Mouse (Mus musculus): ENCODE data around the gene Tmem129. TPM values are rescaled to one million over a fixed set of nuclear protein-coding genes. Genes with fewer than 3 reads are reported as not detected.
A peak's percentile ranks its signal among the peaks of the same experiment; 100 is the strongest.

Gene Tmem129
- polyA plus RNA-seq, 1 experiment: 47.4 TPM

DNA sequence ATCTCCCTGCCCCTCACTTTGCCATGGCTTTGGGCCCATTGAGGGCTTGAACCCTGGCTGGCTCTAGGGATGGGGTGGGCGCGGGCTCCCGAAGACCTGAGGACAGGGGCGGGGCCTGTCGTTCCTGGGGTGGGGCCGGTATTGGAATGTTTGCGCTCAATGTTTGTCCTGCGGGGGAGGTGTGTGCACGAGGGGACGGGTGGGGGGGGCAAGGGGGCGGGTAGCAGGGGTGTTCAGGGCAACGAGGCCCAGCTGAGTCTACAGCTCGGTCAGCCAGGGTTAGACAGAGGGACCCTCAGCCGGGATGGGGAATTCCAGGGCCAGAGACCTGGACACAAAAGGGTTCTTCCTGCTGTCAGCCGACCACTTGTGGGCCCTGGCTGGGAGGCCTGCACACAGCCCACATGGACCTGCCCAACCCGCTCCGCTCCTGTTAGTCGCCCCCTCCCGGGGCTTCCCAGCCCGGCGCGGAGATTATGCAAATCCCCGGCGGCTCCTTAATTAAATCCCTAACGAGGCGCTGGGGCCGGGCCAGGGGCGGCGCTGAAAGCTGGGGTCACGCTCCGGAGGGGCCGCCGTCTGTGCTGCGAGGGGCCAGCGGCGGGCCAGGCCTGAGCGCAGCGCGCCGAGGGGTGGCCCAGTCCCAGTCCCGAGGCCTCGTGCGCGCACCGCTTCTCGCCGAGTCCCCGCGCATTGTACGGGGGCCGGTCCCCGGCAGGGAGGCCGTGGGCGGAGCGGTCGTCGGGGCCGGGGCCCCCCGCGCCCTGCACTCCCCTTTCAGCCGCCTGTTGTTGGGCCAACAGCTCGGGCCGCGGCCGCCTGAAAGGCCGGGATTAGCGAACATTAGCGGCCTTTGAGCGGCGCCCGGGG, 36.9 kb upstream of the Tmem129 start:
- no peak overlapping the region for H3K27ac ChIP-seq (ENCODE audit: insufficient read depth, low read depth, low read length)
- TF ChIP-seq CTCF (conservative IDR thresholded peaks at IDR 0.05; ENCODE audit: insufficient read depth, insufficient read length, low read depth, low read length) (no peak), POLR2A (IDR thresholded peaks at IDR 0.05; ENCODE audit: low read depth, low read length) (no peak)
- peak overlapping the region; percentile 45 for H3K4me3 ChIP-seq (ENCODE audit: insufficient read depth, low read depth, low read length)
- no peak for DNase-seq
- no peaks in the 10 kb centered on the region for H3K4me1 ChIP-seq (ENCODE audit: control insufficient read depth, insufficient read depth, low read length)
- H3K27me3 ChIP-seq (replicated peaks; ENCODE audit: control insufficient read depth, insufficient read depth, low read length): no peaks in the 10 kb centered on the region; the same call in 1 of the 2 replicates
- WGBS: 8% methylated on average over 68 of the region's 71 CpGs
- H3K36me3 ChIP-seq (ENCODE audit: control insufficient read depth, insufficient read depth, low read length): no peaks in the 10 kb centered on the region

DNA sequence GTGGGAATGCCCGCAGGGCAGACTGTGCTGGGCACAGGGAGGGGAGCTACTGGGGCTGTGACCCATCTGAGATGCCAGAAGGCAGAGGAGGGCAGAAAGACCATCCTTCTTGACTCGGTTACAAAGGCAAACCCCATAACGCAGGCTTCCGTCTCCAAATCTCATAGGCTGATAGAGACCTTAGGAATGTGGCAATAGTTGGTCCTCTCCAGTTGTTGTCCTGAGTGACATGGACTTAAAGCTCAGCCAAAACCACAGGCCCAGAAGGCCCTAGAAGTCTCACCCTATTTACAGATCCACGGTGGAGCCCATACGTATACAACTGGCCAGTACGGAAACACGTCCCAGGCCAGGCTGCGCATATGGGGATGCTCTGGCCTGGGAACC, 36.2 kb upstream of the Tmem129 start:
- 95% methylated on average over 9 of the region's 9 CpGs for WGBS
- no peak for DNase-seq
- TF ChIP-seq POLR2A (IDR thresholded peaks at IDR 0.05; ENCODE audit: low read depth, low read length) (no peak), CTCF (conservative IDR thresholded peaks at IDR 0.05; ENCODE audit: insufficient read depth, insufficient read length, low read depth, low read length) (no peak)
- no peaks in the 10 kb centered on the region for H3K36me3 ChIP-seq (ENCODE audit: control insufficient read depth, insufficient read depth, low read length)
- H3K27ac ChIP-seq (ENCODE audit: insufficient read depth, low read depth, low read length): no peak overlapping the region
- H3K4me1 ChIP-seq (ENCODE audit: control insufficient read depth, insufficient read depth, low read length): no peaks in the 10 kb centered on the region
- H3K27me3 ChIP-seq (replicated peaks; ENCODE audit: control insufficient read depth, insufficient read depth, low read length): no peaks in the 10 kb centered on the region; the same call in 1 of the 2 replicates
- H3K4me3 ChIP-seq (ENCODE audit: insufficient read depth, low read depth, low read length): no peak overlapping the region

DNA sequence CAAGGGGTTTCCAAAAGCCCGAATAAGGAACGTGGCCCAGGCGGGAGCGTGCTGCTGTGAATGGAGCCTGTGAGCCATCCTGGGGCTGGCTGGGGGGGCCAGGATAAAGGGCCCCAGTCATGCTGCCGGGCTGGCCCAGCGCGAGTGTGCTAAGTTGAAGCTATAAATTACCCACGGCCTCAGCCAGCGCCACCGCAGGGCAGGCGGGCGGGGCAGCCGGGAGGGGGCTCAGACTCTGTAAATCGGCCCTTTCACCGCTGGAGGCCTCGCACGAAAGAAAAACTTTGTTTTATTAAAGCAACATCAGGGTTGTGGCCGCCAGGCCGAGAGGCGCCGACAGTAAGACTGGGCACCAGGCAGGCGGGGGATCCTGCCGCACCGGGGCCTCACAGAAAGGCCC, 34.2 kb upstream of the Tmem129 start:
- WGBS: 34% methylated on average over 24 of the region's 24 CpGs
- no peak overlapping the region for H3K27ac ChIP-seq (ENCODE audit: insufficient read depth, low read depth, low read length)
- H3K4me1 ChIP-seq (ENCODE audit: control insufficient read depth, insufficient read depth, low read length): no peaks in the 10 kb centered on the region
- no peak for DNase-seq
- no peaks in the 10 kb centered on the region; the same call in 1 of the 2 replicates for H3K27me3 ChIP-seq (replicated peaks; ENCODE audit: control insufficient read depth, insufficient read depth, low read length)
- H3K4me3 ChIP-seq (ENCODE audit: insufficient read depth, low read depth, low read length): no peak overlapping the region
- TF ChIP-seq POLR2A (IDR thresholded peaks at IDR 0.05; ENCODE audit: low read depth, low read length) (no peak), CTCF (conservative IDR thresholded peaks at IDR 0.05; ENCODE audit: insufficient read depth, insufficient read length, low read depth, low read length) (no peak)
- no peaks in the 10 kb centered on the region for H3K36me3 ChIP-seq (ENCODE audit: control insufficient read depth, insufficient read depth, low read length)

DNA sequence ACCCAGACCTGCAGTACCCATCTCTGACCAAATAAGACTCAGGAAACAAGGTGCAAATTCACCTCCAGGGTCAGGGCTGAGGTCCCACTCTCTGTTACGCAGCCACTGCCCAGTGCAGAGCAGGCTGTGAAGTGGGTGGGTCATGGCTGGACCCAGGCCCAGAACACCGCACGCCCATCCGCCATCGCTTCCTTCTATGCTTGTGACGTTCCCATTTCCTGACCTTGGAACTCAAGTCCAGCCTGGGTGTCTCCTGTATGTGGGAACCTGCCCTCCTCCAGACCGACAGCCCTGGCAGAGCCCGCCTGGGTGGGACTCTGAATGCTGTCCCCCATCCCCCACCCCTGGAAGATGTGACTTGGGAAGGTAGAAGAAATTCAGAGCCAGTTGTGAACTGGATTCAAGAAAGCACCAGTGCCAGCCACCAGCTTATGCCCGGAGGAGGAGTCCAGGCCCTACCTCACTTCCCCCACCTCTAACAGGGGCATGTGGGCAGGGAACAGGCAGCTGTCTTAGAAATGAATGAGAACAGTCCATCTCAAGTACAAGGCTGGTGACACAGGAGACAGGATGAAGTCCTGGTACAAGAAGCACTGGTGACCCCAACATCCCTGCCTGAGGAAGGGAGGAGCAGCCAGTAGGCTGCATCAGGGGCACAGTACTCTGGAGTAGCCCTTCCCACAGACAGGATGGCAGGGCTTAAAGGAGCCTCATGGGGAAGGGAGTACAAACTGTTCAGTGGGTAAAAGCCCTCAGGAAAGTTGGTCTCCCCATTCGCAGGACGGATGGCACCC, 31.8 kb upstream of the Tmem129 start:
- Histone ChIP-seq H3K36me3 (ENCODE audit: control insufficient read depth, insufficient read depth, low read length) (no peaks in the 10 kb centered on the region), H3K27ac (ENCODE audit: insufficient read depth, low read depth, low read length) (peak overlapping the region; percentile 44; the same call in 1 of the 2 replicates), H3K27me3 (replicated peaks; ENCODE audit: control insufficient read depth, insufficient read depth, low read length) (no peaks in the 10 kb centered on the region; the same call in 1 of the 2 replicates), H3K4me3 (ENCODE audit: insufficient read depth, low read depth, low read length) (no peak overlapping the region), H3K4me1 (ENCODE audit: control insufficient read depth, insufficient read depth, low read length) (no peaks in the 10 kb centered on the region)
- TF ChIP-seq CTCF (conservative IDR thresholded peaks at IDR 0.05; ENCODE audit: insufficient read depth, insufficient read length, low read depth, low read length) (no peak), POLR2A (IDR thresholded peaks at IDR 0.05; ENCODE audit: low read depth, low read length) (no peak)
- 63% methylated on average over 11 of the region's 11 CpGs for WGBS
- DNase-seq: peak; percentile 73

DNA sequence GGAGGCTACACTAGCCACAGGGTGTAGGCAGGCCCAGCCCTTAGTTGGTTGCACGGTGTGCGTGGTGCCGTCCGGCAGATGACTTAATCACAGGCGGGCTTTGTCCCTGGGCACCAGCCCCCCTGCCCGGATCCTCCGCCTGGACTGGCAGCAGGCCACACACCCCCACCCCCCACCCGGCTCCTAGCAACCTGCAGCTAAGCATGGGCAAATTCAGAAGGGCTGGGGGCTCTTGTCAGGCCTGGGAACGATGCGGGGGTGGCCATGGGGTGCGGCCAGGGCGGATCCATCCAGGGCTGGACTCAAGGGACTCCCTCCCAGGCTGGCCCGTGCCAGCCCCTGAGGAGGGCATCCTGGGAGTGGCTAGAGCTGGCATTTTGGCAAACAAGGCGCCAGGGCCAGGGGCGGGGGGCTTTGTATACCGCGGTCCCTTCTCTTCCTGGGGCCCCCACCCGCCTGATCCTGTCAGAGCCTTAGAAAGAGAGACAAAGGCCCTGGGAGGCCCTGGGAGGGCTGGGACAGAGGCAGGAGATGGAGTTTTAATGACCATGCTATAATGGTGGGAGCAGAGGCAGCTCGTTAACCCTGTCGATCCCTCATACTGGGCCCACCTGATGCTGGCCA, 31.1 kb upstream of the Tmem129 start:
- H3K4me1 ChIP-seq (ENCODE audit: control insufficient read depth, insufficient read depth, low read length): no peaks in the 10 kb centered on the region
- H3K4me3 ChIP-seq (ENCODE audit: insufficient read depth, low read depth, low read length): no peak overlapping the region
- WGBS: 50% methylated on average over 20 of the region's 20 CpGs
- DNase-seq: peak; percentile 17
- H3K27ac ChIP-seq (ENCODE audit: insufficient read depth, low read depth, low read length): peak overlapping the region; percentile 44; the same call in 1 of the 2 replicates
- no peak for TF ChIP-seq POLR2A (IDR thresholded peaks at IDR 0.05; ENCODE audit: low read depth, low read length)
- TF ChIP-seq CTCF (conservative IDR thresholded peaks at IDR 0.05; ENCODE audit: insufficient read depth, insufficient read length, low read depth, low read length): no peak
- H3K27me3 ChIP-seq (replicated peaks; ENCODE audit: control insufficient read depth, insufficient read depth, low read length): no peaks in the 10 kb centered on the region
- no peaks in the 10 kb centered on the region for H3K36me3 ChIP-seq (ENCODE audit: control insufficient read depth, insufficient read depth, low read length)

DNA sequence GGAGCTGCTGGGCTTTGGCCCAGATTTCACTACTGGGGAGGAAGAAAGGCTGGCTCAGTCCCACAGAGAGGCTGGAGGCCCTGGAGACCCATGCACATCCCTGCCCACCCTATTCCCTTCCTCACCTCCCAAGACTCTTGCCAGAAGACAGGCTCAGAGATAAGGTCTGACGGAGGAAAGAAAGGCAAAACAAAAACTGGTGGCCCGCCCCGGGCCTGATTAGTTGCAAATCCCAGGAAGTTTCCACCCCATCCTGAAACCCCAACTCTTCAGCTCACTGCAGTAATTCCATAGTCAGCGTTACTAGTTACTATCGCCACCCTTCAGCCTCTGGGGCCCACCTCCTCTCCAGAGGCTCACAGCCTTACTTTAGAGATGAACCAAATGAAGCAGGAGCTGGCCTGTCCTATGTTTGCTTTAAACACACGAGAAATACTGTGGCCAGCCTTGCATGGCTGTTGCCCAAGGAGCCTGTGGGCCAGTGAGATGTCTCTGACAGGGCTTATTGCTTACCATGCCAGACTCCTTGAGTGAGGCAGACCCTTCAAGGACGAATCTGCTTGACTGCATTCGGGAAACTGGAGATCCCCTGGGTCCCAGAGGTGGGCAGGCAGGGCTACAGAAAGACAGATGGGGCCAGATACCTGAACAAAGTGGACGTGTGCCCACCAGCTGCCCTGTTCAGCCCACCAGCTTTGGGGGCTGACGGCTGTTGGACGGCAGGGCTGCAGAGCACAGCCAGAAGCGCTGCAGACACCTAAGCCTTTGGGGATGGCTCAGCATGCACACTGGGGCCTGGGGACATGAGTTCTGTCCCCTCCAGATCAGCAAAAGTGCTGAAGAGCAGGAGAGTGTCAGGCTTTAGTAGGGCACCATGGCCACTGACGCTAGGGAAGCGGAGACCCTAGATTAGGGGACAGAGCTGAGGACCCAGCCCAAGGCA, 30.3 kb upstream of the Tmem129 start:
- no peaks in the 10 kb centered on the region for H3K4me1 ChIP-seq (ENCODE audit: control insufficient read depth, insufficient read depth, low read length)
- no peaks in the 10 kb centered on the region for H3K36me3 ChIP-seq (ENCODE audit: control insufficient read depth, insufficient read depth, low read length)
- 80% methylated on average over 14 of the region's 14 CpGs for whole genome bisulfite sequencing
- H3K27me3 ChIP-seq (replicated peaks; ENCODE audit: control insufficient read depth, insufficient read depth, low read length): no peaks in the 10 kb centered on the region
- DNase-seq: no peak
- TF ChIP-seq POLR2A (IDR thresholded peaks at IDR 0.05; ENCODE audit: low read depth, low read length): no peak
- TF ChIP-seq CTCF (conservative IDR thresholded peaks at IDR 0.05; ENCODE audit: insufficient read depth, insufficient read length, low read depth, low read length): no peak
- H3K27ac ChIP-seq (ENCODE audit: insufficient read depth, low read depth, low read length): no peak overlapping the region
- H3K4me3 ChIP-seq (ENCODE audit: insufficient read depth, low read depth, low read length): no peak overlapping the region
